Mouse (Mus musculus): ENCODE results near the gene Plin1. TPM values are rescaled to one million over a fixed set of nuclear protein-coding genes. Genes with fewer than 3 reads are reported as not detected.

Gene Plin1
- 100 to 1,000 TPM; 750 to 928 TPM for total RNA-seq (2021)
- long read RNA-seq, experiment 1, transcript Plin1-201 (9 exons, 1,916 nt) = minor isoform, 98 of 673 reads
- long read RNA-seq, experiment 1, transcript Plin1-202 (8 exons, 1,841 nt) = minor isoform, 68 of 673 reads
- long read RNA-seq, experiment 1, transcript Plin1-206 (9 exons, 2,817 nt) = major isoform, 262 of 673 reads
- long read RNA-seq, experiment 1, partial matches to known transcripts = 98 of 673 reads
- long read RNA-seq, experiment 1, other reads (novel, unspliced or antisense) = 146 of 673 reads
- long read RNA-seq, experiment 2, transcript Plin1-206 (9 exons, 2,817 nt) = major isoform, 129 of 295 reads
- long read RNA-seq, experiment 2, transcript Plin1-201 (9 exons, 1,916 nt) = minor isoform, 59 of 295 reads
- long read RNA-seq, experiment 2, transcript Plin1-202 (8 exons, 1,841 nt) = minor isoform, 22 of 295 reads
- long read RNA-seq, experiment 2, partial matches to known transcripts = 59 of 295 reads
- long read RNA-seq, experiment 2, other reads (novel, unspliced or antisense) = 26 of 295 reads

GRCm38 (mm10) chr7:79732622-79733021 is at the start of gene Plin1:
Gene Plin1, minus strand, starts transcription at chr7:79732903.
- peak; percentile 77 for DNase-seq

- no peak for DNase-seq
These were observed 49.8 kb upstream of the Plin1 start for GRCm38 (mm10) chr7:79782516-79782855.

DNA sequence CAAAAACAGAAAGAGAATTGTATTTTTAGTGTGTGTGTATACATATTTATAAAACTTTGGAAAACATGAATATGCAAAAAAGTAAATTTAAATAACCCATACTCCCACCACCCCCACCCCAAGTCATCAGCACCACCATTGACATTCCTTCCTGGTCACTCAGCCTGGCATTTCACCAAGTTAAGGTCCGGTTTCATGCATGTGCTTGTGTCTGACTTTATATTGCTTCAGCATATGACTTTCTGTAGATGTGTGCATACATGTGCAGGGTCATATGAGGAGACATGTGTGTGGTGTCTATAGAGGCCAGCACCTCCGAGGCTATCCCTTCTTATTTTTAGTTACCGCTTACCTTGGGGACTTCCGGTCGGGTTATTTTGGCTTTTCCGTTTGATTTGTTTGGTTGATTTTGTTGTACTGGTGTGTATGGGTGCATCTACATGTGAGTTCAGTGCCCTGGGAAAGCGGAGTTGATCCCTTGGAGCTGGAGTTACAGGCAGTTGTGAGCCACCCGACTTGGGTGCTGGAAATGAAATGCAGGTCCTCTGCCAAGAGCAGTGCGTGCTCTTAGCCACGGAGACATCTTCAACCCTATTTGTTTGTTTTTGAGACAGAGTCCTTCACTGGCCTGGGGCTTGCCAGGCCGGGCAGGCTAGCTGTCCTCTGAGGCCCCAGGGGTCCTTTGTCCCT is 49.3 kb upstream of the Plin1 start:
- peak; percentile 47 for DNase-seq

DNA sequence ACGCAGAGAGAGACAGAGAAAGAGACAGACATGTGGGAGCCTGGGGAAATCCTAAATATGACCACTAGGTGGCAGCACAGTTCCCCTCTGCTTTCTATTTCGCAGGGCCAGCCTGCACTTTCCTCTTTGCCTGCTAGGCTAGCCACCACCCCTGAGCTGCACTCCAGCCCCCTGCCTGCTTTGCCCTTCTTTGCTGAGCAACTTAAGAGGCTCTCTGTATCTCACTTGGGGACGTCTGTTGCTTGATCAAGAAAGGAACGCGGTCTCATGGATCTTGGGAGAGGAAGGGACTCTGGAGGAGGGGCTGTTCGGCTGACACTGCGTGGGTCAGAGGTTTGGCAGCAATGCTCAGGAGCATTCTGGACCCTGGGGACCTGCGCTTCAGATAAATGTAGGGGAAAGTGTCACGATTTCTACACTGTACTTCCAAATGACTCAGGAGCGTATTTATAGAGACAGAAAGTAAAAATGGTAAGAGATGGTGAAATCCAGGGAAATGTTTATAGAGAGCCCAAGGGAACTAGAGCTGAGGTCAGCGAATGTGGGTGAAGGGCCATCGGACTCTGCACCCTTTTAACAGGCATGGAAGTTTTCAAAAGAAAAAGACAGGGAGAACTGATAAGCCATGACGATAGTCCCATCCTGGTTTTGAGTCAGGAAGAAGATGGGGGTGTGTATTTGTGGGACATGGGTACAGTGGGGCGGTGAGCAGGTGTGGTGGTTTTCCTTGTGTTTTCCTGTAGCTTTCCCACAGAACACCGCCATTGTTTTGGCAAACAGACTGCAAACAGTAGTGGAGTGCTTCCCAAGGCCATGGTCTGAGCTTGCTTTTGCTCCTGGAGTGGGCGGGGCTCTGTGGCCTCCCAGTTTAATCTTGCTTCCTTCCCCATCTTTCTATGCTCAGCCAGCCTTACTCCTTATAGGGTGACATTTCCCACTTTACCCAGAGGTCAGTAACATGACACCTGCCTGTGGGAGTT is 48.2 kb upstream of the Plin1 start:
- DNase-seq = peak; percentile 89

- peak; percentile 36 for DNase-seq
These were observed 39.1 kb upstream of the Plin1 start for GRCm38 (mm10) chr7:79771561-79772512.

DNA sequence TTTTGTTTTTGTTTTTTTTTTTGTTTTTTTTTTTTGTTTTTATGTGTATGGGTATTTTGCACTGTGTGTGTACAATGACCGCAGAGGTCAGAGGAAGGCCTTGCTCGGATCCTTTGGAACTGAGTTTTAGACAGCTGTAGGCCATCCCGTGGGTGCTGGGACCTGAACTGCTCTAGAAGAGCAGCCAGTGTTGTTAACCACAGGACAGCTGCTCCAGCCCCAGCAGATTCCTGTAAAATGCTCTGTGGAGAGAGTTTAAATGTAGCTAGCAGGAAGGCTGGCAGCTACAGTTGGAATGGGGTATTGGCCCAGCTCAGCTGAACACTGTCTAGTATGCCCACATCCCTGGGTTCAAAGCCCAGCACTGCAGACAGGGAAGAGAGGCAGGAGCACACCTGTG is 37.0 kb upstream of the Plin1 start:
- no peak for DNase-seq

DNA sequence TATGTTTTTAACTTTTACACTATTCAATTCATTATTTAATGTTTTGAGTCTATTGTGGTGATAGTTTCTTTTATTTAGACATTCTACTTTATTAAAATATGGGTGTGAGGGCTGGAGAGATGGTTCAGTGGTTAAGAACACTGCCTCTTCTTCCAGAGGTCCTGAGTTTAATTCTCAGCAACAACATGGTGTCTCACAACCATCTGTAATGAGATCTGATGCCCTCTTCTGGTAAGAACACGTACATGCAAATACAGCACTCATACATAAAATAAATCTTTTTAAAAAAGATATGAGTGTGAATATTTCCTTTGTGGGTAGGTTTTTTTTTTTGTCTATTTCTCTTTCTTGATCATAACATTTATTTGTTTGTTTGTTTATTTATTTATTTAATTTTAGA is 33.3 kb upstream of the Plin1 start:
- no peak for DNase-seq

- no peak for DNase-seq
These were observed 29.4 kb upstream of the Plin1 start for GRCm38 (mm10) chr7:79762106-79762505.

GRCm38 (mm10) chr7:79761124-79761876 is 28.6 kb upstream of the Plin1 start:
- peak; percentile 41 for DNase-seq

DNA sequence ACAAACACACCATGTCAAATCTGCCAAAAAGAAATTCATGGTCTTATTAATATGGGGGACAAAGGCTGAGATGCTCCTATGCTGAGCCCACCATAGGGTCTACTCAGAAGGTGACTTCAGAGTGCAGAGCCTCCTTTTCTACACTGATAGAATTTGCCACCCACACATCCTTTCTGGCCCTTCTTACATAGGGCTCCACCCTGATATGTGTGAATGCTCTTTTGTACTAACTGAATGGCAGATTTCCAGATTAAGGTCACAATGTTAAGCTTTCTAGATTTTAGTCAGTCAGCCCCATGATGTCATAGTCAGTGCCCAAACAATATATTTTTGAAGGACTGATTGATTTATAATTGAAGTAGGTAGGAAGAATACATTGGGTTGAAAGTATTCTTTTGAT is 27.1 kb upstream of the Plin1 start:
- DNase-seq = no peak

DNA sequence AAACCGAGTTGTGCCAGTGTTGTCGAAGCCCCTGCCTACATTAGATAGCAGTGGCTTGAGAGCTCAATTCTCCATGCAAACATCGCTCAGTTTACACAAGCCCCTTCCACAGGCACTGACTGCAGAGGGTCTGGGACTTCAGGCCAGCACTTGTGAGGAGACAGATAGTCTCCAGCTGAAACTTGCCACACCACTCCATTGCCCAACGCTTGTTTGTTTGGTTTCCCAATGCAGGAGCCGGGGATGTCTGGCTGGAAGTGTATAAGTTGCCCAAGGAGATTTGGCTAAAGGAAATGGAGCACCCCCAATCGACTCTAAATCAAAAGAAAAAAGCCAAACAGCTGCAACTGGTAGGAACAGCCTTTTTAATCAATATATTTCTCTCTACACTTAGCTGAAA is 25.5 kb upstream of the Plin1 start:
- peak; percentile 71 for DNase-seq

- no peak for DNase-seq
These were observed 23.6 kb upstream of the Plin1 start for GRCm38 (mm10) chr7:79756334-79756733.

DNA sequence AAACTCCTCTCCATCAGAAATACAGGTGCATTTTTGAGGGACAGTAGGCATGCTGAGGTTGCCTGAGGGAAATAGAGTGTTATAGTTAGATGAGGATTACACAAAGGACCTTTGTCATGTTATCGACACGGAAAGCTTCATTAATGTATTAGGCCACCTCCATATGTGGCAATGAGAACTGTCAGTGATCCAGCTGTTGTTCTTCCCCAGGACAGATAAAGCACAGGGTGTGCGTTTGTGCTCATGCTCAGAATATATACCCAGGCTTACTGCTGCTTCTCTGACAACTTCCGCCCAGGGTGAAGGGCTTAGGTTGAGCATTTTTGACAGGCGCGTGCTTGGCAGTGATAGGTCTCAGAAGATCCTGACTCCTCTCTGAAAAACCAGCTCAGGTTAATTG is 16.8 kb upstream of the Plin1 start:
- DNase-seq = no peak

- DNase-seq = no peak
These were observed 15.0 kb upstream of the Plin1 start for GRCm38 (mm10) chr7:79747659-79748058.

DNA sequence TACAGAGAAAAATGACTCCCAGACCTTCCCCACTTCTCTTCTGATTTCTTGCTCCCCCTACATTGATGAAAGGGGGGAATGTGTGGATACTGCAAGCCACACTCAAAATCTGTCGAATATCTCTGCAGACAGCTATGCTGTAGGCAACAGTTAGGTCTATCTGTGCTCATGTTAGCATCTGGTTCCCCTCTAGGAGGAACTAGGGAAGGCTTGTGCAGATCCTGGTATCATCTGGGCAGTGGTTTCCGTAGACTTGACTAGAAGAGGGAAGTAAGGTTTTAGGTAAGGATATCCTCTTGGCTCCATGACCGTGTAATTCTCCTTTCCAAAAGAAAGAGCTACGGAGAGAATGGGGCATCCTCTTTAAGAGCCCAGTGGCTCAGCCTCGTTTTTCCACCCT is 11.9 kb upstream of the Plin1 start:
- DNase-seq = no peak

DNA sequence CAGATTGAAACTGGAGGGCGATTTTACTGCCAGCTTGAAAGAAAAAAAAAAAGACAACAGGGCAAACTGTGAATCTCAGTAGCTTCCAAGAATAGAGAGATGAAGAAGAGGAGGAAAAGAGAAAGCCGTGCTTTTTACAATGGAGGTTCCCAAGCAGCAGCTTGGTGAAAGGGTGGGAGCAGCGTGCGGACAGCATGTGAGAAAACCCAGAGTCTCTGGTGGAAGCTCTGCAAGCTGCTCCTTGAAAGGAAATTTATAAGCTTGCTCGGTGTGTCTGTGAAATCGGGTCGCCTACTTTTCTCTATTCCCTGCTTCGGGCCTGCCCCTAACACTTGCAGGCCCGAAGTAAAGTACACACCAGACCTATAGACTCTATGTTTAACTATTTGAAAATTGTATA is 11.3 kb upstream of the Plin1 start:
- DNase-seq = no peak

- DNase-seq = peak; percentile 92
These were observed 10.2 kb upstream of the Plin1 start, which contains the start of the genes Pex11a and Wdr93 for GRCm38 (mm10) chr7:79742659-79743536. Gene Pex11a, minus strand, starts transcription at chr7:79743131. Gene Wdr93, plus strand, starts transcription at chr7:79743163.

DNA sequence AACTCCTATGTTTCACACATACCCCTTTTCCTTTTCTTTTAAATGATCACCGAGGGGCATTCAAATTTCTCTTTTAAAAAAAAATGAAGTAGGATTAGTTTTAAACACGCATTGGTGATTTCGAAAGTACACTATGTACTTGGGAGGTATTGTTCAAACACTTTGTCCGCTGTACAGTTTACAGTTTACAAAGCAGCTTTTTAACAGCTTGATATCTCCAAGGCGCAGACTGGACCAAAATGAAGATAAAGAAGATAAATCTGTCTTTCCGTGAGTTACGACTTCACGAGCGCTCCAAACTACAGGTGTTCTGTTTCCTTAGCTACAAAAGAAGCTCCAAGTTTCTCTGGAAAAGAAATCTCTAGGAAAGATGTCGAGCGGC is 9.6 kb upstream of the Plin1 start:
- DNase-seq = no peak

DNA sequence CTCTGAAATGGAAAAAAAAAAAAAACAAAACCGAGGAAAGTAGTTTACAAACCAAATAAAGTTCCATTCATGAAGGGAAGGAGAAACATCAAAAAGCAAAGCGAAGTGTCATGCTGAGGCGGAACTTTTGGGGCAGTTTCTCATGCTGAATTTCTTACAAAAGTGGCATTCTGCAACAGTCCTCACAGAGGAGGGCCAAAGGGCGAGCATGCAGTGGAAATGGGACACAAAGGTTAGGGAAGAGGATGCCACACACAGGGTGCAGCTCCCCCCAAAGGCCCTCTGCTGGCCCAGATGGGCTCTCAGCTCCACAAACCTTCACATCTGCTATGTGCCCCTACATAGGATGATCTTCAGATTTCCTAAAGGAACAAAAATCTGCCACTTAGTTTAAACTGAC is 7.6 kb upstream of the Plin1 start:
- DNase-seq = peak; percentile 44

Data from adrenal gland, postnatal 10 days (tissue).